Mouse (Mus musculus) forebrain, embryonic 14.5 days (tissue): ENCODE measurements around the gene Kcnma1. TPM values are rescaled to one million over a fixed set of nuclear protein-coding genes. Genes with fewer than 3 reads are reported as not detected.

Experiments used
- ATAC-seq: fragments of 200-750 bp; cut with Nextera tagmentation; 2 replicates; pipeline ENCODE4 v1.8.0; 2017; ENCODE audit warnings: mild to moderate bottlenecking, moderate library complexity
- DNase-seq: peaks from one replicate; pipeline ENCODE4 v3.0.0-alpha.2; 2015; ENCODE audit warnings: low spot score
- H3K27ac ChIP-seq: fragments of 300-500 bp; sonication (generic); 2 replicates; pipeline ENCODE4 v1.5.1; 2014; ENCODE audit warnings: low read depth, mild to moderate bottlenecking, control low read depth, low read length, moderate library complexity
- H3K27me3 ChIP-seq: fragments of 300-500 bp; sonication (generic); replicated peaks from 2 replicates; pipeline ENCODE4 v1.6.1; 2014; ENCODE audit warnings: low read length, control low read depth, mixed read lengths; ENCODE audit not compliant: control insufficient read depth, insufficient read depth
- H3K36me3 ChIP-seq: fragments of 300-500 bp; sonication (generic); 2 replicates; pipeline ENCODE4 v1.6.1; 2014; ENCODE audit warnings: low read length, control low read depth; ENCODE audit not compliant: control insufficient read depth, insufficient read depth
- H3K4me1 ChIP-seq: fragments of 300-500 bp; sonication (generic); 2 replicates; pipeline ENCODE4 v1.6.1; 2014; ENCODE audit warnings: antibody characterized with exemption, low read length, control low read depth; ENCODE audit not compliant: control insufficient read depth, insufficient read depth
- H3K4me2 ChIP-seq: fragments of 300-500 bp; sonication (generic); 2 replicates; pipeline ENCODE4 v1.6.1; 2014; ENCODE audit warnings: mild to moderate bottlenecking, control low read depth, low read length
- H3K4me3 ChIP-seq: fragments of 300-500 bp; sonication (generic); 2 replicates; pipeline ENCODE4 v1.5.1; 2014; ENCODE audit warnings: low read depth, low read length, control low read depth
- H3K9ac ChIP-seq: fragments of 300-500 bp; sonication (generic); 2 replicates; pipeline ENCODE4 v1.6.1; 2014; ENCODE audit warnings: mild to moderate bottlenecking, low read length, control low read depth, moderate library complexity
- H3K9me3 ChIP-seq: fragments of 300-500 bp; sonication (generic); replicated peaks from 2 replicates; pipeline ENCODE4 v1.6.1; 2016; ENCODE audit warnings: low read length, control low read depth, mixed read lengths; ENCODE audit not compliant: control insufficient read depth
- WGBS: fragments of 180-500 bp; shearing (Covaris S2); extraction: QIAGEN DNeasy Blood & Tissue Kit; methylation state at CpG from one replicate; pipeline ENCODE4 v1.1.7; 2014; 5-methylcytosine and 5-hydroxymethylcytosine counted together
- polyA plus RNA-seq: library from polyadenylated mRNA; unstranded; fragments of >200 nt; fragmentation: Nextera tagmentation; extraction: Ambion mirVana; gene quantifications from 2 replicates; pipeline ENCODE4 v1.2.1, GENCODE M21; 2014

Gene Kcnma1
- 6.6 and 9.7 TPM in 2 replicates for polyA plus RNA-seq

DNA sequence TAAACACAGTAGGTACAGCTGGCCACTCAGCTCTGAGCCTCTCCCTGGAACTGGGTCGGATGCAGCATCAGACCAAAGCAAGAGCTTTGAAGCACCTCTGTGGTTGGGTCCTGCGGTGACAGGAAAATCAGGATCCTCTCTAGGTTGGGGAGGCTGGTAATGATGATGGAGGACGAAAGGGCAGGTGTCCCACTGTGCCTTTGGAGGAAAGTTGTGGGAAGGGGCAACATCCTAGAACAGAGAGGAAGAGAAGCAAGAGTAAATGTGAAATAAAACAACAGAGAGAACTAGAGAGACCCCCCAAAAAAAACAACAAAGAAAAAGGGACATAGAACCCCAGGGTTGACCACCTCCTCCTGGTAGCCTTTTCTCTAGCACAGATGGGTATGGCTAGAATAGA, at the start of gene Kcnma1:
TSS of gene Kcnma1 (minus strand) at position 101 of the 400 bp plus-strand sequence.
- 69% methylated on average over 3 of the region's 3 CpGs for WGBS
- no peak for ATAC-seq

DNA sequence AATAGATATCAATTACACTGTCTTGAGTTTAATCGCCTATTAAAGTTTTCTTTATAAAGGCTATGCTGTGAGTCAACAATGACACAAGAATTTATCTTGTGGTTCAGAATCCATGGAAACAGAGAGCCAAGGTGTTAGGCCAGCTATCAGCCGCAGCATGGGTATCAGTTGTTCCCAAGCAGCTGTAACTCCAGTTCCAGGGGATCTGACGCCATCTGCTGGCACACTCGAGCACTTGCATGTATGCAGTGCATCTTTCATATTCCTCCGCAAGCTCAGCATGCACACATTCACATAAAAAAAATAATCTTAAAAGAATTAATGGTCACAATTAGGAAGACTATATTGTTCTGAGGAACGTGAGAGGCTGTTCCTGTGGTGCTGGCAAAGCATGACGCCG, 45.5 kb upstream of the Kcnma1 start:
- WGBS, result 35% methylated on average over 8 of the region's 8 CpGs
- ATAC-seq (no peak), DNase-seq (peak; percentile 61)
- H3K4me1 ChIP-seq, result no peaks in the 10 kb centered on the region
- no peaks in the 10 kb centered on the region for H3K27me3 ChIP-seq
- no peaks in the 10 kb centered on the region for H3K9me3 ChIP-seq
- no peak overlapping the region for H3K4me2 ChIP-seq
- no peaks in the 10 kb centered on the region for H3K36me3 ChIP-seq
- H3K9ac ChIP-seq, result no peak overlapping the region
- no peak overlapping the region for H3K4me3 ChIP-seq
- no peak overlapping the region for H3K27ac ChIP-seq

More for the DNA sequence above, at the start of gene Kcnma1:
- Histone ChIP-seq H3K27me3 (no peaks in the 10 kb centered on the region), H3K36me3 (no peaks in the 10 kb centered on the region), H3K9ac (no peak within 1 kb of the TSS), H3K4me2 (no peak within 1 kb of the TSS), H3K9me3 (no peaks in the 10 kb centered on the region), H3K4me3 (no peak within 1 kb of the TSS), H3K27ac (no peak within 1 kb of the TSS), H3K4me1 (no peaks in the 10 kb centered on the region)
- no peak for DNase-seq

DNA sequence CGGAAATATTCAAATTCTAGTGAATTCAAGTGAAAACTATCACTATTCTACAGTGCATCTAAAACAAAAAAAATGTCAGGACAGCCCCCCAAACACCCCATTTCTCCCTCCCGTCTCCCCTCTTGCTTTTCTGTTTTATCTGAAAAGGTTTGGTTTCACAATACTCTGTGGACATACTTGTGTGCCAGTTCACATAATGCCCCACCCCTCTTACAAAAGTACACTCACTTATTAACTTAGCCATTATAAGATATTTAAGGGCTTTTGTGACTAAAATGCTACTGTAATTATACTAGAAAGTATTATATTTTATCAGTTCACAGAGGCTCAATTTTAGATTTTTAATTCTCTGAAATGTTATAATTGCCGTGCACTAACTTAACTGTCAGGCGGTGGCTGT, 45.0 kb upstream of the Kcnma1 start:
- Histone ChIP-seq H3K4me3 (no peak overlapping the region), H3K9ac (no peak overlapping the region), H3K36me3 (no peaks in the 10 kb centered on the region), H3K4me1 (no peaks in the 10 kb centered on the region), H3K27me3 (no peaks in the 10 kb centered on the region), H3K9me3 (no peaks in the 10 kb centered on the region), H3K4me2 (no peak overlapping the region), H3K27ac (no peak overlapping the region)
- WGBS, result 75% methylated on average over 4 of the region's 4 CpGs
- no peak for DNase-seq
- no peak for ATAC-seq

DNA sequence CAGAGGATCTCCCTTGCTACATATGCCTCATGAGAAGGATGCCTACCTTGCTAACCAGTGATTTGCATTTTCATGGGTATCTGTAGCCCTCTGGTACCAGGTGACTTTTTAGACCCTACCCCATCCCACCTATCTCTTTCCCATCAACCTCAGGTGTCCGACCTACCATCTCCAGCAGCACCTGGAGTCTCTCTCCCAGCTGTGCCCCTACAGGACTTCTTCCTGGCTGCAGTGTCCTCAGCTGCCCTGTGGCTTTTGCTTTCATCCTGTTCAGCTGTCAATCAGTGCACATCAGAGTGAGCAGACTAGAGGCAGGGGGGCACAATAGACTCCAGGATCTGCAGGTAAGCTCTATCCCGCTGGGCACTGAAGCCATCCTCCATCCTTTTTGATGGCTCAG, 37.5 kb upstream of the Kcnma1 start:
- Histone ChIP-seq H3K9me3 (no peaks in the 10 kb centered on the region), H3K27ac (no peak overlapping the region), H3K4me3 (no peak overlapping the region), H3K36me3 (no peaks in the 10 kb centered on the region), H3K4me1 (no peaks in the 10 kb centered on the region), H3K27me3 (no peaks in the 10 kb centered on the region), H3K4me2 (no peak overlapping the region), H3K9ac (no peak overlapping the region)
- DNase-seq (no peak), ATAC-seq (no peak)
- WGBS, result 80% methylated on average over 2 of the region's 2 CpGs

DNA sequence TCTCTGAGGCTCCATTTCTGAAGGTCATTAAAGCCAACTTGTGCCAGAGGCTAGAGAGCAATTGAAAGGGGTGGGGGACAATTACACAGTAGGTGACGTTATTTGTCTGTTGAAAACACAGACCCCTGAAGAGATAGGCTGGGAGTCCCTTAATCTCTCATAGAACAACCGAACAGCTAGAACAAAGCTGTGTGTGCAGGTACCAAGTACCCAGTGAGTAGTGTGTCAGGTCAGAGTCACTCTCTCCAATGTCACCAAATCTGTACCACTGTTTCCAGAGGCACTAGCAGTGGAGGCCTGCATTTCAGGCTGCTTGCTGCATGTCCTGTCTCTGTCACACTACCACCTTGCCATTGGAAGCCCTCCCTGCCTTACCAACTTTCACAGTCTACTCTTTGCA, 22.3 kb upstream of the Kcnma1 start:
- no peak for DNase-seq
- no peak overlapping the region for H3K9ac ChIP-seq

DNA sequence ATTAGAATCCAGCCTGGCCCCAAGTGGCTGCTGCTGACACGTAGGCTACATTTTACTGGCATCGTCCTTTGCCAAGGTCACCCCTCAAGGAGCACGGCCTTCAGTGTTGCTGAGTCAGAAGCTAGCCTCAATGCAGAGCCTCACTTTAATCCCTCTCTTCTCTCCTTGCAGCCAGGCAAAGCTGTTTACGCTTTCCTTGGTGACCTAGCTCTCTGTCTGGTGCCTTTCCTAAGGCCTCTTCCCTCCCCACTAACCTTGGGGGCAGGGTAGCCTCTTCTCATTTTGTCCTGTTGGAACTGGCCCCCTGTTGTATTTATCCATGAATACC, 21.9 kb upstream of the Kcnma1 start:
- 38% methylated on average over 4 of the region's 4 CpGs for WGBS
- no peak for DNase-seq
- Histone ChIP-seq H3K9ac (no peak overlapping the region), H3K4me1 (no peaks in the 10 kb centered on the region), H3K36me3 (no peaks in the 10 kb centered on the region), H3K27me3 (no peaks in the 10 kb centered on the region), H3K4me2 (no peak overlapping the region), H3K9me3 (no peaks in the 10 kb centered on the region), H3K27ac (no peak overlapping the region), H3K4me3 (no peak overlapping the region)
- no peak for ATAC-seq

More for the DNA sequence above, 22.3 kb upstream of the Kcnma1 start:
- Histone ChIP-seq H3K9me3 (no peaks in the 10 kb centered on the region), H3K4me2 (no peak overlapping the region), H3K36me3 (no peaks in the 10 kb centered on the region), H3K27ac (no peak overlapping the region), H3K4me1 (no peaks in the 10 kb centered on the region), H3K4me3 (no peak overlapping the region), H3K27me3 (no peaks in the 10 kb centered on the region)
- WGBS, result 28% methylated on average over 2 of the region's 2 CpGs
- ATAC-seq, result no peak

DNA sequence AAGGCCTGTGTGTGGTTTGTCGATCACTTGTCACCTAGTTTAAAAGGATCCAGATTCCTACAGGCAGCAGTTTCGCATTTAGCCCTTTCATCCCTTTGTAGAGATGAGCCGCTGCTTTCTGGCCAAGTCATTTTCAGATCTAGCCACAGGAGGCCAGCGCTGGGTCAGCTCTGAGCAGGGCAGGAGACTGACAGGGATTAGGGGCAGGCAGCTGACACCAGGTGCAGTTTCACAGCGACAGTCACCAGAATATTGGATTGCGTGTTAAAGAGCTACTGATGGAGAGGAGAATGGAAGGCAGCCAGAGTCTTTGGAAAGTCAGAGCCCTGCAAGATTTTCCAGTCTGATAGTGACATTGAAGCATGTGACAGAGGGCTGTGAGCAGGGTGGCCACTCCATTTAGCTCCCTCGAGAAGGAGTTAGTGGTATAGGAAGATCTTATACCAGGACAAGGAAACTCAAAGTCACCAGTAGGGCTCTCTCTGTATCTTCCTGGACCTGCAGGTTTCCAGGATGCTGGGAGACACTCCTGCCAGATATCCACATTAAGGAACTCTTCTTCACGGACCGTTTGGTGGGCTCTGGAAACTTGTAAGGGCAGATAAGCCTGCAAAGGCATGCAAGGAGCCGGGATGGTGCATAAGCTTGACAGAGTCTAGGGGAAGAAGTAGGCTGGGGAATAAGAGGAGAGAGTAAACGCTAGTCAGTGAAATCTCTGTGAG, 21.4 kb upstream of the Kcnma1 start:
- Histone ChIP-seq H3K4me3 (no peak overlapping the region), H3K4me1 (no peaks in the 10 kb centered on the region), H3K4me2 (no peak overlapping the region), H3K9ac (no peak overlapping the region), H3K27me3 (no peaks in the 10 kb centered on the region), H3K27ac (no peak overlapping the region), H3K36me3 (no peaks in the 10 kb centered on the region), H3K9me3 (no peaks in the 10 kb centered on the region)
- 18% methylated on average over 11 of the region's 11 CpGs for WGBS
- DNase-seq (no peak), ATAC-seq (no peak)

DNA sequence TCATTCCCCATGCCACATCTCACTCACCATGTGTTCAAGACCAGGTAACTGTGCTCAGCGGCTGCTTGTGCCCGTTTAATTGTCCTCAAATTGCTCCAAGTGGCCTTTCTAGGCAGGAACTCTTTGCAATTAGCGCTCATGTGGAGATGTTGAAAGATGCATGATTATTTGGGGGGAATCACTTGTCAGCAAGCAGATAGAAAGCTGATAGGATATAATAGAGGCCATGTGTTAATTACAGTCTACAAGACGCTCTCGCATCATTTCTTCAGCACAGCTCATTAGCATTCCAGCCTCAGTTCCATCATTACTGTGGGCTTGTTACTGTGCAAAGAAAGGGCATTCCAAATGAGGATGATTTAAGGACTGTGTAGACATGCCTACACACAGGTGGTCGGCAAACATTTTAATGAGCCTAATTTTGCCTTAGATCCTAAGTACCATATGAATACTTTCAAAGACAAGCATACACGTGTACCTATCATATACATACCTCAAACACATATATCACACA, 18.6 kb upstream of the Kcnma1 start:
- no peaks in the 10 kb centered on the region for H3K36me3 ChIP-seq
- WGBS, result 38% methylated on average over 7 of the region's 7 CpGs
- no peak overlapping the region for H3K27ac ChIP-seq
- H3K4me1 ChIP-seq, result no peaks in the 10 kb centered on the region
- H3K9me3 ChIP-seq, result no peaks in the 10 kb centered on the region; the same call in 1 of the 2 replicates
- ATAC-seq, result no peak
- no peak overlapping the region for H3K4me3 ChIP-seq
- DNase-seq, result peak; percentile 46
- H3K27me3 ChIP-seq, result no peaks in the 10 kb centered on the region
- H3K9ac ChIP-seq, result no peak overlapping the region
- no peak overlapping the region for H3K4me2 ChIP-seq

DNA sequence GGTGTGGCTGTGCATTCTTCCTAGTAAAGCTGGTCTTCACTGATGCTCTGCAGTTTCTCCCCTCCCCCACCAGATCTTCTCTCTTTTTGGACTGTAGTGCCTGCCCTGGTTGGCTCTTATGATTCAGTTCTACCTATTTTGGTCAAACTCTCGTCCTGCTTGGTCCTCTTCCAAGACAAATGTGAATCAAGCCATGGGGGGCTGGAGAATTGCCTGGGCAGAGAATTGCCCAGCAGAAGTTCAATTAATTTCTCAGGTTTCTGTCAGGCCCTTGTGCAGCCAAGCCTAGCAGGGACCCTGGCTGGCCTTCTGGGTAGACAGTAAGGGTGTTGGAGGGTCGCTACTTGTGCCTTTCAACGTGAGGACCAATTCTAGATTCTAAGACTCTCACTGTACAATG, 17.9 kb upstream of the Kcnma1 start:
- DNase-seq (no peak), ATAC-seq (no peak)
- no peaks in the 10 kb centered on the region for H3K4me1 ChIP-seq
- H3K27ac ChIP-seq, result no peak overlapping the region
- no peak overlapping the region for H3K4me3 ChIP-seq
- 68% methylated on average over 3 of the region's 3 CpGs for WGBS
- H3K4me2 ChIP-seq, result no peak overlapping the region
- no peak overlapping the region for H3K9ac ChIP-seq
- H3K36me3 ChIP-seq, result no peaks in the 10 kb centered on the region
- no peaks in the 10 kb centered on the region; the same call in 1 of the 2 replicates for H3K9me3 ChIP-seq
- no peaks in the 10 kb centered on the region for H3K27me3 ChIP-seq
